Mouse (Mus musculus) liver, embryonic 12.5 days (tissue): ENCODE data around the gene Grm7. TPM values are rescaled to one million over a fixed set of nuclear protein-coding genes. Genes with fewer than 3 reads are reported as not detected.

ENCODE experiments used
- ATAC-seq: fragments of 200-750 bp; cut with Nextera tagmentation; 2 replicates; pipeline ENCODE4 v1.8.0; 2017; ENCODE audit warnings: moderate number of reproducible peaks, mild to moderate bottlenecking, moderate library complexity
- H3K27ac ChIP-seq: fragments of 300-500 bp; sonication (generic); 2 replicates; pipeline ENCODE4 v1.5.1; 2016; ENCODE audit warnings: mild to moderate bottlenecking
- H3K27me3 ChIP-seq: fragments of 300-500 bp; sonication (generic); replicated peaks from 2 replicates; pipeline ENCODE4 v1.6.1; 2016; ENCODE audit warnings: mild to moderate bottlenecking, moderate library complexity
- H3K36me3 ChIP-seq: fragments of 300-500 bp; sonication (generic); 2 replicates; pipeline ENCODE4 v1.6.1; 2016; ENCODE audit warnings: mild to moderate bottlenecking, moderate library complexity
- H3K4me1 ChIP-seq: fragments of 300-500 bp; sonication (generic); 2 replicates; pipeline ENCODE4 v1.6.1; 2016
- H3K4me2 ChIP-seq: fragments of 300-500 bp; sonication (generic); 2 replicates; pipeline ENCODE4 v1.6.1; 2016; ENCODE audit warnings: mild to moderate bottlenecking, moderate library complexity
- H3K4me3 ChIP-seq: fragments of 300-500 bp; sonication (generic); 2 replicates; pipeline ENCODE4 v1.5.1; 2016; ENCODE audit warnings: mild to moderate bottlenecking, moderate library complexity
- H3K9ac ChIP-seq: fragments of 300-500 bp; sonication (generic); 2 replicates; pipeline ENCODE4 v1.6.1; 2016; ENCODE audit warnings: mild to moderate bottlenecking, moderate library complexity
- H3K9me3 ChIP-seq: fragments of 300-500 bp; sonication (generic); replicated peaks from 2 replicates; pipeline ENCODE4 v1.6.1; 2016; ENCODE audit warnings: mild to moderate bottlenecking, moderate library complexity
- WGBS: fragments of 180-500 bp; shearing (Covaris S2); methylation state at CpG from one replicate; pipeline ENCODE4 v1.1.7; 2016; ENCODE audit not compliant: insufficient replicate concordance; 5-methylcytosine and 5-hydroxymethylcytosine counted together
- polyA plus RNA-seq: library from polyadenylated mRNA; unstranded; fragments of >200 nt; fragmentation: Nextera tagmentation; extraction: Ambion mirVana; gene quantifications from 2 replicates; pipeline ENCODE4 v1.2.1, GENCODE M21; 2016

The Grm7 gene
- polyA plus RNA-seq, 1 experiment from 2014 or later, result 0.10 TPM

GRCm38 (mm10) chr6:111256939-111257338 is 611.6 kb downstream of the Grm7 start:
- H3K4me1 ChIP-seq, result no peaks in the 10 kb centered on the region
- no peak overlapping the region for H3K4me2 ChIP-seq
- H3K27me3 ChIP-seq, result no peaks in the 10 kb centered on the region
- ATAC-seq, result no peak
- H3K9ac ChIP-seq, result no peak overlapping the region
- no peaks in the 10 kb centered on the region for H3K36me3 ChIP-seq
- H3K9me3 ChIP-seq, result no peaks in the 10 kb centered on the region
- no peak overlapping the region for H3K4me3 ChIP-seq
- no peak overlapping the region for H3K27ac ChIP-seq
- 63% methylated on average over 3 of the region's 3 CpGs for WGBS

- no peak for ATAC-seq
- Histone ChIP-seq H3K4me2 (no peak overlapping the region), H3K4me1 (no peaks in the 10 kb centered on the region), H3K27ac (no peak overlapping the region), H3K9ac (no peak overlapping the region), H3K36me3 (no peaks in the 10 kb centered on the region), H3K27me3 (no peaks in the 10 kb centered on the region), H3K4me3 (no peak overlapping the region), H3K9me3 (no peaks in the 10 kb centered on the region)
- 61% methylated on average over 3 of the region's 3 CpGs for WGBS
Measured at GRCm38 (mm10) chr6:111258256-111258655, 612.9 kb downstream of the Grm7 start.

GRCm38 (mm10) chr6:111261181-111261580 is 615.8 kb downstream of the Grm7 start:
- H3K27me3 ChIP-seq, result no peaks in the 10 kb centered on the region
- no peaks in the 10 kb centered on the region for H3K4me1 ChIP-seq
- ATAC-seq, result no peak
- H3K27ac ChIP-seq, result no peak overlapping the region
- H3K36me3 ChIP-seq, result no peaks in the 10 kb centered on the region
- H3K4me3 ChIP-seq, result no peak overlapping the region
- H3K9me3 ChIP-seq, result no peaks in the 10 kb centered on the region
- WGBS, result 50% methylated on average over 1 of the region's 1 CpGs
- no peak overlapping the region for H3K9ac ChIP-seq
- no peak overlapping the region for H3K4me2 ChIP-seq

- Histone ChIP-seq H3K27me3 (no peaks in the 10 kb centered on the region), H3K4me3 (no peak overlapping the region), H3K9me3 (no peaks in the 10 kb centered on the region), H3K36me3 (no peaks in the 10 kb centered on the region), H3K4me1 (no peaks in the 10 kb centered on the region), H3K4me2 (no peak overlapping the region), H3K9ac (no peak overlapping the region), H3K27ac (no peak overlapping the region)
- ATAC-seq, result no peak
- WGBS, result 51% methylated on average over 4 of the region's 4 CpGs
Measured at GRCm38 (mm10) chr6:111276657-111277056, 631.3 kb downstream of the Grm7 start.

GRCm38 (mm10) chr6:111278516-111278915 is 633.1 kb downstream of the Grm7 start:
- Histone ChIP-seq H3K4me3 (no peak overlapping the region), H3K36me3 (no peaks in the 10 kb centered on the region), H3K4me1 (no peaks in the 10 kb centered on the region), H3K9ac (no peak overlapping the region), H3K9me3 (no peaks in the 10 kb centered on the region), H3K27me3 (no peaks in the 10 kb centered on the region), H3K4me2 (no peak overlapping the region), H3K27ac (no peak overlapping the region)
- no peak for ATAC-seq

GRCm38 (mm10) chr6:111293505-111294001 is 648.2 kb downstream of the Grm7 start:
- ATAC-seq, result no peak
- 60% methylated on average over 5 of the region's 5 CpGs for WGBS
- no peak overlapping the region for H3K4me2 ChIP-seq

GRCm38 (mm10) chr6:111303912-111304555 is 658.7 kb downstream of the Grm7 start:
- Histone ChIP-seq H3K9ac (no peak overlapping the region), H3K9me3 (no peaks in the 10 kb centered on the region), H3K27ac (no peak overlapping the region), H3K4me1 (no peaks in the 10 kb centered on the region), H3K4me3 (no peak overlapping the region), H3K36me3 (no peaks in the 10 kb centered on the region), H3K4me2 (no peak overlapping the region), H3K27me3 (no peaks in the 10 kb centered on the region)
- ATAC-seq, result no peak
- WGBS, result 58% methylated on average over 3 of the region's 3 CpGs

More at GRCm38 (mm10) chr6:111293505-111294001, 648.2 kb downstream of the Grm7 start:
- H3K9ac ChIP-seq, result no peak overlapping the region
- no peaks in the 10 kb centered on the region for H3K36me3 ChIP-seq
- no peaks in the 10 kb centered on the region for H3K4me1 ChIP-seq
- H3K27me3 ChIP-seq, result no peaks in the 10 kb centered on the region
- no peaks in the 10 kb centered on the region for H3K9me3 ChIP-seq
- no peak overlapping the region for H3K4me3 ChIP-seq
- no peak overlapping the region for H3K27ac ChIP-seq

GRCm38 (mm10) chr6:111361681-111362080 is 716.3 kb downstream of the Grm7 start:
- H3K4me2 ChIP-seq, result no peak overlapping the region
- H3K4me1 ChIP-seq, result no peaks in the 10 kb centered on the region
- H3K9me3 ChIP-seq, result no peaks in the 10 kb centered on the region
- no peaks in the 10 kb centered on the region for H3K27me3 ChIP-seq
- no peak overlapping the region for H3K27ac ChIP-seq
- H3K36me3 ChIP-seq, result no peaks in the 10 kb centered on the region
- 58% methylated on average over 1 of the region's 1 CpGs for WGBS
- no peak for ATAC-seq
- no peak overlapping the region for H3K9ac ChIP-seq
- no peak overlapping the region for H3K4me3 ChIP-seq

- no peak overlapping the region for H3K27ac ChIP-seq
- WGBS, result 73% methylated on average over 3 of the region's 3 CpGs
- H3K9me3 ChIP-seq, result no peaks in the 10 kb centered on the region
- H3K4me2 ChIP-seq, result no peak overlapping the region
- no peak overlapping the region for H3K9ac ChIP-seq
- H3K36me3 ChIP-seq, result no peaks in the 10 kb centered on the region
- no peak for ATAC-seq
- H3K27me3 ChIP-seq, result no peaks in the 10 kb centered on the region
- no peaks in the 10 kb centered on the region for H3K4me1 ChIP-seq
- no peak overlapping the region for H3K4me3 ChIP-seq
Measured at GRCm38 (mm10) chr6:111368111-111368510, 722.7 kb downstream of the Grm7 start.

GRCm38 (mm10) chr6:111368551-111368950 is 723.2 kb downstream of the Grm7 start:
- Histone ChIP-seq H3K27ac (no peak overlapping the region), H3K9ac (no peak overlapping the region), H3K4me3 (no peak overlapping the region), H3K4me1 (no peaks in the 10 kb centered on the region), H3K27me3 (no peaks in the 10 kb centered on the region), H3K36me3 (no peaks in the 10 kb centered on the region), H3K4me2 (no peak overlapping the region), H3K9me3 (no peaks in the 10 kb centered on the region)
- 59% methylated on average over 3 of the region's 3 CpGs for WGBS
- ATAC-seq, result no peak

GRCm38 (mm10) chr6:111369013-111369412 is 723.6 kb downstream of the Grm7 start:
- Histone ChIP-seq H3K4me1 (no peaks in the 10 kb centered on the region), H3K9me3 (no peaks in the 10 kb centered on the region), H3K36me3 (no peaks in the 10 kb centered on the region), H3K27ac (no peak overlapping the region), H3K4me2 (no peak overlapping the region), H3K4me3 (no peak overlapping the region), H3K9ac (no peak overlapping the region), H3K27me3 (no peaks in the 10 kb centered on the region)
- 75% methylated on average over 2 of the region's 2 CpGs for WGBS
- ATAC-seq, result no peak

GRCm38 (mm10) chr6:111371581-111372349 is 726.4 kb downstream of the Grm7 start:
- no peak overlapping the region for H3K4me3 ChIP-seq
- no peaks in the 10 kb centered on the region for H3K36me3 ChIP-seq
- no peak for ATAC-seq
- H3K9me3 ChIP-seq, result no peaks in the 10 kb centered on the region
- H3K9ac ChIP-seq, result no peak overlapping the region
- WGBS, result 26% methylated on average over 4 of the region's 4 CpGs
- no peaks in the 10 kb centered on the region for H3K27me3 ChIP-seq
- no peaks in the 10 kb centered on the region for H3K4me1 ChIP-seq
- H3K4me2 ChIP-seq, result no peak overlapping the region
- no peak overlapping the region for H3K27ac ChIP-seq
